Mouse (Mus musculus) erythroid progenitor cell, adult 5-6 weeks (primary cell): Measurements from ENCODE around the gene Ncoa7. TPM values are rescaled to one million over a fixed set of nuclear protein-coding genes. Genes with fewer than 3 reads are reported as not detected.
A peak's percentile ranks its signal among the peaks of the same experiment; 100 is the strongest.

Experiments
- ATAC-seq: replicated peaks from 2 replicates; pipeline ENCODE4 v1.8.0; 2016; ENCODE audit warnings: moderate number of reproducible peaks, mild to moderate bottlenecking, moderate TSS enrichment, inconsistent platforms; ENCODE audit not compliant: poor library complexity, low FRiP score, severe bottlenecking
- total RNA-seq, 2 experiments: library from RNA; stranded (forward) in 1 of 2; stranded (reverse) in 1 of 2; fragments of 150-400 nt in 1 of 2; fragments of 186-747, 209-891 nt in 1 of 2; gene quantifications; 2 replicates each; pipeline versions ENCODE4 v1.2.3 to v1.2.4; 2015 to 2017; ENCODE audit warnings: low replicate concordance in 2 of 2

The Ncoa7 gene
- total RNA-seq, 2 experiments from 2014 or later, result 110 to 170 TPM

GRCm38 (mm10) chr10:30752485-30752884, 50.6 kb downstream of the Ncoa7 start:
- no peak for ATAC-seq

GRCm38 (mm10) chr10:30751586-30751985, 51.5 kb downstream of the Ncoa7 start:
- ATAC-seq, result no peak

GRCm38 (mm10) chr10:30749807-30750206, 53.3 kb downstream of the Ncoa7 start:
- peak; percentile 93 for ATAC-seq

GRCm38 (mm10) chr10:30745238-30745974, 57.7 kb downstream of the Ncoa7 start:
- no peak for ATAC-seq

DNA sequence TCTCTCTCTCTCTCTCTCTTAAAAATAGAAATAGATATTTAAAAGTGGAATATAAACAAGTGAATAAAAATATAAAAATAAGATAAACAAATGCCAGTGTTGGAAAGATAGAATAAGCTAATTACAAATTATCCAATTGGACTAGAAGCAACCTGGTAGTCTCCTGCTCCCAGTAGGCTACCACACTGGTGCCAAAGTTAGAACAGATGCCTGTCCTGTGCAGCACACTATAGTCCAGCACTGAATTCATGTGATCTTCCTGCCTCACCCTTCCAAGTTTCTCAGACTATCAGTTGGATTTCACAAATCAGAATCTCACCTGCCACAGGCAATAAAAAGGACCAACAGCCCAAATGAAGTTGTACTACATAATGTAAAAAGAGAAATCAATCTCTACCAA, 59.9 kb downstream of the Ncoa7 start:
- no peak for ATAC-seq

GRCm38 (mm10) chr10:30738403-30738802, 64.7 kb downstream of the Ncoa7 start:
- ATAC-seq, result no peak

DNA sequence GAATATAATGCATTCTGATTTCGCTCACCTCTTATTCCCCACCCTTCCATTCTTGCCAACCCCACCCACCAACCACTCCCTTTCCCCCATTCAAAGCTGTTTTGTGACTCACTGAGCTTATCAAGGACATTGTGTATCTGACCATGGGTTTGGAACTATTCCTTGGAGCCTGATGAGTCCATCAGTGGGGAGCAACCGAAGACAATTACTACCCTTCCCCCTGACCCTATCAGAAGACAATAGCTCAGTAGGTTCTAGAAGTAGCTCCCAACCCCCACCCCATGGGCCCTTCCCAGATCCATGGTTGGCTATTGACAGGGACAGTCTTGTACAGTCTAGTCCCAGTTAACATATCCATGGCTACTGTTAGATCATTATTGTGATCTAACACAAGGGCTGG, 65.8 kb downstream of the Ncoa7 start:
- no peak for ATAC-seq

GRCm38 (mm10) chr10:30733148-30733785, 69.9 kb downstream of the Ncoa7 start:
- ATAC-seq, result 0 out of 2 replicates have a peak, but pooled peaks have one; percentile 61

- ATAC-seq, result no peak
Observed at GRCm38 (mm10) chr10:30731321-30731914, 71.7 kb downstream of the Ncoa7 start.

DNA sequence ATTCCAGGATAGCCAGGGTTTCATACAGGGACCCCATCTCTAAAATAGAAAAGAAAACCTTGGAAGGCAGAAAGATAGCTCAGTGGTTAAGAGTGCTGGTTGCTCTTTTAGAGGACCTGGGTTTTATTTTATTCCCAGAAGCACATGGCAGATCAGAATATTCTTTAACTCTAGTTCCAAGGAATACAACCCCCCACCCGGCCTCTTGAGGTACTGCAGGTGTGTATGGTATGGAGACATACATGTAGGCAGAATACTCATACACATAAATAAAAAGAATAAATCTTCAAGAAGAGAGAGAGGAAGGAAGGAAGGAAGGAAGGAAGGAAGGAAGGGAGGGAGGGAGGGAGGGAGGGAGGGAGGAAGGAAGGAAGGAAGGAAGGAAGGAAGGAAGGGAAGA, 72.3 kb downstream of the Ncoa7 start:
- ATAC-seq, result no peak

DNA sequence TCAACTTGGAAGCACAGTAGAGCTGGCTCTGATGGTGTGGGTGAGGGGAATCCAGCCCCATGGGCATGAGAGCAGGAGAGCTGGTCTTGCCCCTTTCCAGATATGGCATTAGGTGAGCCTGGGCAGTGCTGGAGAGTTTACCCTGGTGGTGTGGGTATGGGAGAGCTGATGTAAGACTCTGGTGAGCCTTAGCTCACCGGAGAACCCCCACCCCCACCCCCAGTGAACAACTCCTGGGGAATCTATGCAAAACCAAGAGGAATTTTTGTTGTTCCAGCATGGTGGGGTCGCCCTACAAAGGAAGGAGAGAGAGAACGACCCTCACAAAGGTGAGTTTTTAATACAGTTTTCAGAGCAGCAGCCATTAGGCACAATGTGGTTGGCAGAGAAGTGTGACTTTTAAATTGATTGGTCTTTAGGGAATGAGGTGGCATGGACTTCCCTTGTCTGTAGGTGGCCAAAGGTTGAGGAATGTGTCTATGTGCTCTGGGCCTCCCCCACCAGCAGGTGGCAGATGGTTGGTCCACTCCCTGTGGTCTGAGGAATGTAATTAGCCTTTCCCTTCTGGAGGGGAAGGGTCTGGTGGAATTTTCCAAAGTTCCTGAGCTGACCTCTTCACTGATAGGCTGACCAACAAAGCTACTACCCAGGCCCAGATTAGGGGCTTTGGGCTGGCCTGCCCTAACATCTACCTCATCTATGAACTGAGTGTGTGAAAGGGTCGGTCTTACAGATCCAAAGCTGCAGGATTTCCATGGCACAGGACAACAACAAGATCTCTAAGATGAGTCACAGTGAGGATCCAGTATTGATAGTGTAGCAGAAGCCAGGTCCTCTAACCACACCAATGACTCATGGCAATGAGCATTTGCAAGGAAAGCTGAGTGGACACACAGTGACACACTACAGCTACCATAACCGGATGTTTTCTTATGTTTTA, 73.7 kb downstream of the Ncoa7 start:
- ATAC-seq, result 0 out of 2 replicates have a peak, but pooled peaks have one; percentile 12

DNA sequence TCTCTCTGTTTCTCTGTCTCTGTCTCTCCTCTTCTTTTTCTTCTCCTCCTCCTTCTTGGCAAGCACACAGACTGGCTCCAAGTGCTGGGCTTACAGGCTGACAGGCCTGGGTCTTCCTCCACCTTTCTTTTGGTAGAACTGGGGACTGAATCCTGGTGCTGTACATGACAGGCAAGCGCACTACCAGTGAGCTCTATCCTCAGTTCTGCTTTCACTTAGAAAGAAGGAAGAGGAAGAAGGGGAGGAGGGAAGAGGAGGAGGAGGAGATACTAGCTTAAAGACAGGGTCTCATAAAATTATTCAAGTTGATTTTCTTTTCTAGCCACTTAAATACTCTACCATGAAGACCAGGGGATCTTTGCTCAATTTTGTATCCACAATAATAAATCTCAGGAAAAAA, 80.1 kb downstream of the Ncoa7 start:
- ATAC-seq, result no peak

DNA sequence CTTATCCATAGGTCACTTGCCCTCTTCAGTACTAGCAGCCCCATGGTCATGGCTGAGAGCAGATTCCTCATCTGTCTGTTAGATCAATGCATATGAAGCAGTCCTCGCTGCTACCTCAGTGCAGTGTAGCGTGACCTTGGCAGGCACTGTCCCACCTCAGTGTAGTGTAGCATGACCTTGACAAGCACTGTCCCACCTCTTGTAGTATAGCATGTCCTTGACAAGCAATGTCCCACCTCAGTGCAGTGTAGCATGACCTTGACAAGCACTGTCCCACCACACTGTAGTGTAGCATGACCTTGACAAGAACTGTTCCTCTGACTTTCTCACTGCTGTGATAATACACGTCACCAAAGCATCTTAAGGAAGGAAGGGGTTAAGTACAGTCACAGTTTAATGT, 82.6 kb downstream of the Ncoa7 start:
- ATAC-seq, result no peak

GRCm38 (mm10) chr10:30719947-30720346, 83.2 kb downstream of the Ncoa7 start:
- ATAC-seq, result no peak

GRCm38 (mm10) chr10:30718703-30719340, 84.3 kb downstream of the Ncoa7 start:
- peak; percentile 95 for ATAC-seq

DNA sequence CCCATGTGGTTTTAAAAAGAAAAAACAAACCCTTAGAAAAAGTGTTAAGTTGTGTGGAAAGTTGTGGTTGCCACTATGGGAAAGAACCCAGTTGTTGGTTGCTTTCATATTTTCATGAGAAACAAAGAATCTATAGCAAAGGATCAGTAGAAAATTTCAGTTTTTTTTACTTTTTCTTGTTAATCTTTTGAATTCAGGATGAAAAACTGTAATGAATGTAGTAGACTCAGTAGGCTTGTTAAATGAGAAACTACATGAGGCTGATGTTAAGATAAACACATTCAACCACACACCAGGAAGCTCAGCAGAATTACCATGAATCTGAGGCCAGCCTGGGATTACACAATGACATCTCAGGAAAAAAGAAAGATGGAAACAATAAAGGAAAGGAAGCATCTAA, 87.0 kb downstream of the Ncoa7 start:
- no peak for ATAC-seq

- no peak for ATAC-seq
Observed at GRCm38 (mm10) chr10:30712540-30712939, 90.6 kb downstream of the Ncoa7 start.

GRCm38 (mm10) chr10:30709846-30710403, 93.2 kb downstream of the Ncoa7 start:
- ATAC-seq, result no peak

GRCm38 (mm10) chr10:30708039-30708438, 95.1 kb downstream of the Ncoa7 start:
- ATAC-seq, result no peak
